In the genomic region with DNA sequence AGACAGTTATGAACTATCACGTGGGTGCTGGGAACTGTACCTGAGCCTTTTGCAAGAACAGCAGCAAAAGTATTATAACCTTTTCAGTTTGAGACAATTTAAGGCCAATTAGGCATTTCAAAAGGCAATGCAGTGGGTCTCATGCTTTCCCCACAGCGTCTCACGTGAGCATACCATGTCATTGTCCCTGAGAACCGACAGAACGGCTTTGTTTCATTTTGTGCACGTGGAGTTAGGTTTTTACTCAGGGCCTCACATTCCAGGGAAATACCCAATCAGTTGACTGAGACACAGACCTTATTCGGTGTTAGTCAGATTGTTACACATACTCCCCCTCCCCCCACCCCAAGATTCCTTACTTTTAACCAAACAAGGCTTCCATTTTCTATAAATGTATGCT, we compare ENCODE assay signal across 25 mouse cellular contexts.
"Had no signal": no experiment of that assay in that cellular context is flagged by ENCODE, and none has a peak within 500 bp of the region (broad histone marks: within the 10 kb centered on the region; RNA-seq: fewer than 3 reads in every experiment).

No protein-coding gene starts in this region.

- H3K4me1 ChIP-seq: embryonic facial prominence, embryonic 10.5 days; embryonic facial prominence, embryonic 12.5 days; embryonic facial prominence, embryonic 13.5 days; embryonic facial prominence, embryonic 15.5 days; forebrain, embryonic 10.5 days; forebrain, embryonic 12.5 days; forebrain, embryonic 13.5 days; forebrain, embryonic 15.5 days had no signal

- H3K9me3 ChIP-seq: embryonic facial prominence, embryonic 10.5 days; embryonic facial prominence, embryonic 12.5 days; embryonic facial prominence, embryonic 13.5 days; embryonic facial prominence, embryonic 15.5 days; forebrain, embryonic 10.5 days; forebrain, embryonic 12.5 days; forebrain, embryonic 13.5 days; forebrain, embryonic 15.5 days had no signal

- H3K36me3 ChIP-seq: embryonic facial prominence, embryonic 10.5 days; embryonic facial prominence, embryonic 12.5 days; embryonic facial prominence, embryonic 13.5 days; embryonic facial prominence, embryonic 15.5 days; forebrain, embryonic 10.5 days; forebrain, embryonic 12.5 days; forebrain, embryonic 15.5 days had no signal

- H3K27ac ChIP-seq: embryonic facial prominence, embryonic 10.5 days; embryonic facial prominence, embryonic 12.5 days; embryonic facial prominence, embryonic 13.5 days; embryonic facial prominence, embryonic 15.5 days; forebrain, embryonic 10.5 days; forebrain, embryonic 12.5 days; forebrain, embryonic 13.5 days; forebrain, embryonic 15.5 days; gastrocnemius, adult 2 months; heart, adult 2 months had no signal

- H3K4me3 ChIP-seq: embryonic facial prominence, embryonic 10.5 days; embryonic facial prominence, embryonic 12.5 days; embryonic facial prominence, embryonic 13.5 days; embryonic facial prominence, embryonic 15.5 days; erythroblast, embryonic 14.5 days; forebrain, embryonic 10.5 days; forebrain, embryonic 12.5 days; forebrain, embryonic 13.5 days; forebrain, embryonic 15.5 days; gastrocnemius, adult 2 months; heart, adult 2 months had no signal

- H3K27me3 ChIP-seq: embryonic facial prominence, embryonic 12.5 days; embryonic facial prominence, embryonic 13.5 days; embryonic facial prominence, embryonic 15.5 days; forebrain, embryonic 12.5 days; forebrain, embryonic 13.5 days; forebrain, embryonic 15.5 days had no signal

- DNase-seq: cerebellum, adult 9-10 months; cerebellum, adult 9-11 months; cerebellum, postnatal 10 days; cerebellum, postnatal 14 days; cerebellum, postnatal 25 days; cerebellum, postnatal 36 days; embryo, embryonic 11 days; forebrain, postnatal 0 days; gastrocnemius, adult 2 months; gastrocnemius, postnatal 10 days; gastrocnemius, postnatal 14 days; gastrocnemius, postnatal 25 days; gastrocnemius, postnatal 36 days; heart, adult 11 months; heart, adult 18-20 months; heart, adult 2 months had no signal

- H3K9ac ChIP-seq: embryonic facial prominence, embryonic 12.5 days; embryonic facial prominence, embryonic 13.5 days; embryonic facial prominence, embryonic 15.5 days; forebrain, embryonic 12.5 days; forebrain, embryonic 13.5 days; forebrain, embryonic 15.5 days; forebrain, postnatal 0 days had no signal

- H3K4me2 ChIP-seq: embryonic facial prominence, embryonic 12.5 days; embryonic facial prominence, embryonic 13.5 days; embryonic facial prominence, embryonic 15.5 days; forebrain, embryonic 12.5 days; forebrain, embryonic 13.5 days; forebrain, embryonic 15.5 days had no signal
